Mouse (Mus musculus) mesoderm, embryonic 11.5 days (tissue): ENCODE measurements around the gene Tssc4.

Experiments
- DNase-seq: peaks from one replicate; pipeline ENCODE4 v3.0.0-alpha.2; 2012; ENCODE audit warnings: low read depth, low spot score

Tssc4 gene

GRCm38 (mm10) chr7:143068316-143068881, 650 bp upstream of the Tssc4 start:
- peak; percentile 50 for DNase-seq

DNA sequence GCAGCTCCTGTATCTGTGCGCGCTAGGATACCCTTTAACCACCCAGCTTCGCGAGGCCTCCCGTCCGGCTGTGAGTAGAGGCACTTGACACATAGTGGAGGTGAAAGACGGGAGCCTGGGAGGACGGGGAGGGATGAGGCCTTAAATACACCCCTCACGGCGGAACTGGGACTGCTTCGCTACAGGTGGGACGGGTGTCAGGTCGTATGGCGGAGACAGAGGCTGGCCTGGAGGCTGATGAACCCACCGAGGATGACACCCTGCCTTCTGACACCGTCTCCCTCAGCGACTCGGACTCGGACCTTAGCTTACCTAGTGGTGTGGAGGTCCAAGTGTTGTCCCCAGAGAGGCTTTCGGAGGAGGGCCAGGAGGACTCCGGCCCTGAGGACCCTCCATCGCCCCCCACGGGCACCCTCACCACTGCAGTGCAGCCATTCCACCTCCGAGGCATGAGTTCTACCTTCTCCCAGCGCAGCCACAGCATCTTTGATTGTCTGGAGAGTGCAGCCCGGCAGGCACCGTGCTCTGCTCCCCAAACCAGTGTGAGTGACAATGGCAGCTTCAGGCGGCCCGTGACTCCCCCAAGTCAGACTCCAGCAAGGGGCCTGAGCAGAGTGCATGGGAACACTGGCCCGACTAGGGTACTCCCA, 827 bp downstream of the Tssc4 start:
- no peak for DNase-seq

- DNase-seq: no peak
These were observed 1.5 kb downstream of the Tssc4 start for GRCm38 (mm10) chr7:143070506-143071070.

DNA sequence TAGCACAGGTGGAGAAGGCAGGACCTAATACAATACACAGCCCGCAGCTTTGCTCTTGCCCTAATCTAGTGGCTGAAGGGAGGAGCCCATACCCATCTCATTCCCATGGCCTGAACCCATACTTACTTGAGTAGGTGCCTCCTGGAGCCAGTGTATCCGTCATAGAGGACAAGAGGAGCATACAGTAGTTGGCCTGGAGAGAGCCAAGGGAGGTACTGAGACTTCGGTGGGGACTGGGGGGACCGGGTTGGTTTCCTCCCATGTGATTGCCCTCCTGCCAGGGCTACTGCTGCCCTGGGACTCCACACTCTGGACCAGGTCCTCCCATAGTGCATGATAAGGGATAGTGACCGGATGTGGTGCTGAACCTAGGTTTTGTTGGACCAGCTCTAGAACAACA, 3.6 kb downstream of the Tssc4 start:
- no peak for DNase-seq

DNA sequence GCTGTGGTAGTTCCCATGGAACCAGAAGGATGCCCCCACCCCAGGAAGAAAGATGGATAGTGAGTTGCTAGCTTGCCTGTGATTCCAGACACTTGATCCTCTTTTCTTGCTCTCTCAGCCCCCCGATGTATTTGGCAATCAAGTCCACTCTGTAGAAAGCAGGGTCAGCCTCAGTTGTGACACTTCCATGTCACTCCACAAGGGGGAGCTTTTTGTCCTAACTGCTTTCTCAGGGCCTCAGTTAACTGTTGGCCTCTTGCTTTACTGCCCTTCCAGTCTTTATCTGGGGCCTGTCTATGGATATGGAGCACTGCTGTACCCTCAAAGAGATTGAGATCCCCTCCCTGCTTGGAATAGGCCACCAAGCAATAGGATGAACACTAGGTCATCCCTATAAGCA, 4.0 kb downstream of the Tssc4 start:
- peak; percentile 64 for DNase-seq

GRCm38 (mm10) chr7:143075394-143075793, 6.3 kb downstream of the Tssc4 start:
- no peak for DNase-seq

DNA sequence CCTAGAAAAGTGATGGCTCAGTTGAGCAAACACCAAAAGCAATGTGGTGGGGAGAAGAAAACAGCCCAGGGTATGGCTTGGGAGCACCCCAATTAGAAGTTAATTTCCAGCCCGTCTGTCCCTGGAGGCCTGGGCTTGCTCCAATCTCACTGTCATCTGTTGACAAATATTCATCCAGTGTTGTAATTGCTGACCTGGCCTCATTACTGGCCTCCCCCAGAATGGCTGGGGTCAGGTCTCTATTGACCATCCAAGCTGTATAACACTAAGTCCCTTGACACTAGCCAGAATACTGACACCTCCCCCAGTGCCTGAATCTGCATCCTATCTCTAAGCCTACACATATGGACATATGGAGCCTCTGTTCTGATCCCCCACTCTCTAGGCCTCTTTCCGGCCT, 8.3 kb downstream of the Tssc4 start:
- no peak for DNase-seq

GRCm38 (mm10) chr7:143082024-143082423, 13.0 kb downstream of the Tssc4 start:
- no peak for DNase-seq

GRCm38 (mm10) chr7:143083708-143084107, 14.7 kb downstream of the Tssc4 start:
- no peak for DNase-seq

DNA sequence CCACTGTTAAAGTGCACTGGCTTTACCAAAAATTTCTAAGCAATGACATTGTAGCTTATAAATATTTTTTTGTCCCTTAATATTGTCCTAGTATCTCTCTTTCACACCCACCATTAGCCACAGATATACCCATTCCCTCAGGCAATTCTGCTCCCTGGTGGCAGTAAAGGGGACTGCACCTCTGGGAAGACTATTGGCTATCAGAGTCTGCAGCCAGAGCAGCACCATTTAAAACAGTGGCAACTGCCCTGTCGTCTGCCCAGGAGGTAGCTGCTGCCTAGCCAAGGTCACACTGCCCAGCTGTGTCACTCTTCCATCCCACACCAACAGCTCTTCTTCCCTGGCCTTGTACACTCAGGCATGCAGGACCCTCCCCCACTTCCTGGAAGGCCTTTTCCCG, 17.3 kb downstream of the Tssc4 start:
- DNase-seq: peak; percentile 46

GRCm38 (mm10) chr7:143087070-143087579, 18.1 kb downstream of the Tssc4 start:
- DNase-seq: peak; percentile 47

DNA sequence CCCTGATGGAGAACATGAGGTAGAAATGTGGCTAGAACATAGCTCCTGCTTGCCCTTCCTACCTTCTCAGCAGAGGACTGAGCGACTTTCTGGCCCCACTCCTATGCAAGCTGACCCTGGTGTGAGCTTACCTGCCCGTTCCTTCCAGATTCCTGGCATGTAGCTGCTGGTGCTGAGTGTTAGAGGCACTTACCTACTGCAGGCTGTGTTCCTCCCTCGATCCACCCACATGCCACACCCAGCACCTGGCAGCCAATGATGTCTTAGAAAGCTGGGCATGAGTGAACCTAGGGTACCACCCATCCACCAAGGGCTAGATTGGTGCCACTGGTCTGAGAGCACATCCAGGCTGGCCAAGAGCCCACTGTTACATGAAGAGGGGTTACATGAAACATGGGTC, 24.8 kb downstream of the Tssc4 start:
- no peak for DNase-seq

GRCm38 (mm10) chr7:143094592-143095553, 25.8 kb downstream of the Tssc4 start, which contains the start of gene Trpm5:
Trpm5 (minus strand) TSS chr7:143094642.
- peak; percentile 78 for DNase-seq

GRCm38 (mm10) chr7:143095554-143095907, 26.5 kb downstream of the Tssc4 start:
- no peak for DNase-seq

GRCm38 (mm10) chr7:143100759-143101158, 31.7 kb downstream of the Tssc4 start:
- DNase-seq: no peak

- DNase-seq: no peak
These were observed 36.3 kb downstream of the Tssc4 start for GRCm38 (mm10) chr7:143105258-143105897.

- DNase-seq: no peak
These were observed 37.0 kb downstream of the Tssc4 start, which contains the start of gene Kcnq1 for GRCm38 (mm10) chr7:143106062-143106461. Kcnq1 (plus strand) TSS chr7:143106362.

DNA sequence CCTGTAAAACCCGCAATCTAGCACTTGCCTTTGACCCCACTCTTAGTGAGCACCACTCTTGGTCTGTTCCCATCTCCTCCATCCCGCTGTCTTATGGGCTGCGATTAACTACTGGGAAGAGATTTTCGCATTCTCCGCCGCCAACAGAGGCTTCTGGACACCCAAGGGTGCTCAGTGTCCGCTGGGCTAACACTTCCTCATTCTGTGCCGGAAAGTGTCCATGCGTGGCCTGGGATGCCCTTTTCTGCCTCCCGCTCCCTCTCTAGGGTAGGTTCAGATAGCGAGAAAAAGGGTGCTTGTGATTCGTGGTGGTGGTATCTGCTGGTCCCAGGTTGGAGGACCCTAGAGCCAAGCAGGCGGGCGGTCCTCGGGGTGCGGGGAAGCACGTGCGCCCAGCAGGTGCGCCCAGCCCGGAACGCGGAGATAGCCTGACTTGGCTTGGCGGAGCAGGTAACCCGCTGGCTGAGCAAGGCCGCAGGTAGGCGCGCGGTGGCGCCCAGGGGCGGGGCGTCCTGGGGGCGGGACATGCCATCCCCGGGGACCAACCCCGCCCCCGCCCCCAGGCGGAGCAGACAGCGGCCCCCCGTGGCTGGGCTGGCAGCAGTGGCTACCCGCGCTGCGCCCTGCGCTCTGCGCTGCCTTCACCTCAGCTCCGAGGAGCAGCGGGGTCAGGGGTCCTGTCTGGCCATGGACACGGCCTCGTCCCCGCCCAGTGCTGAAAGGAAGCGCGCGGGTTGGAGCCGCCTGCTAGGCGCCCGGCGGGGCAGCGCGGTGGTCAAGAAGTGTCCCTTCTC, 37.8 kb downstream of the Tssc4 start:
- DNase-seq: no peak

DNA sequence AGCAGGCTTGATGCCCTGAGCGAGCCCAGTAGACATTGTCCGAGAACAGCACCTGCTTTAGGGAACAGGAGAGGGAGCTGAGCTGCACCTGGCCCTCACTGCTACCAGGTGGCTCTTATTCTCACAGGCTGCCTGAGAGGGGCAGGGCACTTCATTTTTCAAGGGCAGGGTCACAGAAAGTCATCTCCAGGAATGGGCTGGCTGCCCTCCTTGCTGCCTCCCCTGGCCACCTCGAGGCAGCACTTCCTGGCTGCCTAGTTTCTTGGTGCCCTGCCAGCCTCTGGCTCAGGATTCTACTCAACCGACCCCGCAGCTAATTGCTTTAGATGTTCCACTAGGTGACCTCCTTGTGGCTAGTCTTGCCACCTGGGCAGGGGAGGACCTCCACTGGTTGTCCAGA, 39.2 kb downstream of the Tssc4 start:
- no peak for DNase-seq

- DNase-seq: no peak
These were observed 40.1 kb downstream of the Tssc4 start for GRCm38 (mm10) chr7:143108996-143109660.
